Mouse (Mus musculus) naive thymus-derived CD4-positive, alpha-beta T cell, adult 2 months (primary cell): ENCODE data around the gene Pam16.

Source experiments
- DNase-seq: peaks from one replicate; pipeline ENCODE4 v3.0.0-alpha.2; 2011; ENCODE audit warnings: low read depth

Gene Pam16

DNA sequence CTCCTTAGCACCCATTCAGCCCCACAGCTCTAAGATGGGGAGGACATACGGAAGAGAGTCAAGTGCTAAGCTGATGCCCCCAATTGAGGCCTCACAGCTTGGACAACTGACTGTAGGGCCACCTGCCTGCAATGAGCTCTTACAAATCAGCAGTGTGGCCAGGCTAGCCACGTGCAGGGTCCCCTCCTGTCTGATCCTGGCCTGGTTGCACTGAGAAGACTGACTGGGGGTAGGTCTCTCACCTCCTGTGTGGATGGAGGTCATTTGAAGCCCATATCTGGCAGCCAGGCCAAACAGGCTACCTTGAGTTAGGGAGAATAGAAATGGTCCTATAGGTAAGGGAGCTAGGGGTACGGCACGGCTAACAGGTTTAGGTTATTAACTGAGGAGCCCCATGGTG lies 21.1 kb upstream of the Pam16 start:
- no peak for DNase-seq

- no peak for DNase-seq
Observed at GRCm38 (mm10) chr16:4643670-4644419, 19.1 kb upstream of the Pam16 start.

DNA sequence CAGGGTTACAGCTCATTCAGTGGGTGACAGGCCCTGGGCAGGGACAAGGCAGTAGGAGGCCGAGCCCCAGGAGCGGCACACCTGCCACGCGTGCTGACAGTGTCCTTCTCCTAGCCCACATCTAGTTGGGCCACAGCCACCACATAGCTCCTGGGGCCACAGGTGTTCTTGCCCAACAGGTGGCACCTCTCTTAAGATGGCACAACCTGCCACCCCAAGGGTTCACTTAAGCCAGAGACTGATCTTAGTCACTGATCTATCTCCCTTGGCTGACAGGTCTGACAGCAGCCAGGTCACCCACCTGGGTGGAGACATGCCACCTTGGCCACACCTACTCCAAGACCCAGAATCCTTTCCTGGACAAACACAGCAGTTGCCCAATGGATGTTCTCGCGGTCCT lies 18.1 kb upstream of the Pam16 start:
- DNase-seq, result no peak

GRCm38 (mm10) chr16:4642190-4642589 lies 17.4 kb upstream of the Pam16 start:
- no peak for DNase-seq

GRCm38 (mm10) chr16:4641119-4641838 lies 16.5 kb upstream of the Pam16 start:
- no peak for DNase-seq

- DNase-seq, result no peak
Observed at GRCm38 (mm10) chr16:4640267-4641005, 15.6 kb upstream of the Pam16 start.

DNA sequence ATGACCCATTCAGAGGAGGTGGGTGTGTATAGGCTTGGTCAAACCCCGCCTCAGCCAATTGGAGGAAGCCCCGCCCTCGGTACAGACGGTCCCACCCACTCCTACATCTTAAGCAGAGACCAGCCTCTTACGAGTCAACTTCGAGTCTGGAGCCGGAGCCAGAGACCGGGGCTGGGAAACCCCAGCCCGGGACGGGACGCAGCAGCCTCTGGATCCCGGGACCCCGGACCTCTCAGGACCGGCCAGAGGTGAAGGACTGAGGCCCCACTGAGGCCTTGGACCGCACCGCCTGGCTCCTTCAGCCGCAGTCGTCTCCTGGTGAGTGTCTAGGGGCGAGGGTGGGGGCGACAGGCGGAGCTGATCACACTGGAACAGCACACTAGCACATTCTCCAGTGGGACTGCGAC lies 15.0 kb upstream of the Pam16 start, which contains the start of the genes Vasn and Dnaja3:
Gene Vasn, plus strand, starts transcription at position 111 of the 407 bp plus-strand sequence.
Gene Dnaja3, plus strand, starts transcription at position 159 of the 407 bp plus-strand sequence.
- no peak for DNase-seq

- no peak for DNase-seq
Observed at GRCm38 (mm10) chr16:4638891-4639390, 14.2 kb upstream of the Pam16 start.

- DNase-seq, result no peak
Observed at GRCm38 (mm10) chr16:4635760-4636159, 11.0 kb upstream of the Pam16 start.

DNA sequence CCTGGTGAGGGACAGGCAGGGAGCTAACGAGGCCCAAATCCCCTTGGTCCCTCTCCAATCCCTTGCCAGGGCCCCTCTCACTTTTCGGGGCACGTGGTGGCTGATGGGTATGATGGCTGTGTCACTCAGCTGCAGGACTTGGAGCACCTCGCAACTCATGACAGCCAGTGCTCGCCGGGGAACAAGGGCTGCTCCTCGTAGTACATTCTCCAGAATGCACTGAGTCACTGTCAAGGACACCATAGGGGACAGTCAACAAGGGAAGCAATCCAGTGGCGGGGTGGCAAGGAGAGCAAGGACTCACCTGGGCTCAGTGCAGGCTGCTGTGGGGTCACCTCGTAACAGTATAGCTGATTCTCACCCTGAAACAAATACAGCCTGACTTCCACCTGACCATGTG lies 9.9 kb upstream of the Pam16 start:
- no peak for DNase-seq

DNA sequence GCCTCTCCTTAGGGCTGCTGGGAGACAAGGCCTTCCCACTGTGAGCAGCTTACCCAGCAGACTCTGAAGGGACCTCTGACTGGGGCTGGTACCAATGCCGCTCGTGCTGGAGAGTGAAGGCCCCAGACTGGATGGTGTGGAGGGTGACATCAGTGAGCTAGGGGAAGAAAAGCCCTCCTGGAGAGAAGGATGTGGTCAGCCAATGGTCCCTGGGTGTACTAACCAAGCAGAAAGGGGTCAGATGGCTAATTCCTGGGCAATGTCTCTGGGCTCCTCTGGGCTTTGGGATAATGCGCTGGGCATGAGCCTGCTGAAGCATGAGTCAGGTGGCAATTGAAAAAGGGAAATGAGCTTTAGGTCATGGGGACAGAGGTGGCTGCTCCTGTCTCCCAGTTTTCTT lies 8.9 kb upstream of the Pam16 start:
- no peak for DNase-seq

DNA sequence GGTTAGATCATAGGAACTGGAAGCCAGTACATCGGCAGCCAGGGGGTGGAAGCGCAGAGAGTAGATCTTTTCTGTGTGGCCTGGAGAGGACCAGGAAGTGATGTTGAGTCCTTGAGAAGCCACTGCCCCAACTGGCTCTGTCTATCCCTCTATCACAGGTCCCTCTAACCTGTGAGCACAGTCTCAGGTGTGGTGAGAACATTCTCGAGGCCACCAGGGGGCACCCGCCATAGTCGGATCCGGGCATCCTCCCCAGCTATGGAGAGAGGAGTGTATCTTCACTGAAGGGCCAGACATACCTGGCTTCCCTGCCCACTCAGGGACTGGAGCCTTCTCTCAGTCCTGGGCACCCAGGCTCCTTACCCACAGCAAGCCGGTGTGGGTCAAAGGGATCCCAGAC lies 7.3 kb upstream of the Pam16 start:
- DNase-seq, result no peak

DNA sequence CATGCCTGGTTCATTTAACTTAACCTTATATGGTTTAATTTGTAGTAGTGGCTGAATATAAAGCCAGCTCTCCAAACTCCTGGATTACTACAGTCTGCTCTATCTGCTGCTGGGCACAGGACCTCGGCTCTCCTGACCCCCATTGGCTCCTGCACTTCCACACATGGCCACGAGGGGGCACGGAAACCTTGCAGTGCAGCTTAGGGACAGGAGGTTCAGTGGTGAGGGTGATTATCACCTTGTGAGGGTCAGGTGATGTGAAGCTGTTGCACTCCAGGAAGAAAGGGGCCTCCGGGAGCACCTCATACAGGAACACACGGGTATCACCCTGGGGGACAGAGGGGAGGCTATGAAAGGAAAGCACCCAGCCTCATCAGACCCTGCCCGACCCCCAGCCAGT lies 5.2 kb upstream of the Pam16 start:
- DNase-seq, result peak; percentile 86

GRCm38 (mm10) chr16:4628898-4629419 lies 4.2 kb upstream of the Pam16 start:
- DNase-seq, result no peak

DNA sequence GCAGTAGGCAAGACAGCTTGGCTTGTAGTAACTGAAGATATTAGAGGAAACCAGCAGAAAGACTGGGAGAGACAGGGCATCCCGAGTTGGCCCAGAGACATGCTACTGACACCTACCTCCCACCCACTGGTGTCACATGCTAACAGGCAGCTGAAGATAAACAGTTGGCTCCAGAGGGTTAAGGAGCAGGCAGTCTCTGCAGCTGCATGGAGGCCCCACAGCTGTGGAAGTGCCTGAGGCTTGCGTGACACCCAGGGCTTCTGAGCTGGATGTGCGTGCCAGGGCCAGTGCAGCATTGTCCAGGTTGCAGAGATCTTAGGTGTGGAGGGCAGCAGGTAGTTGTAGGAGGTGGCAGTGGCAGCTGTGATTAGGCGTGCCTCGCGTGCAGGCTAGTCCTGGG lies 2.3 kb upstream of the Pam16 start:
- no peak for DNase-seq

- no peak for DNase-seq
Observed at GRCm38 (mm10) chr16:4624074-4624473, 714 bp downstream of the Pam16 start.

GRCm38 (mm10) chr16:4616829-4617228 lies 8.0 kb downstream of the Pam16 start:
- no peak for DNase-seq

GRCm38 (mm10) chr16:4615297-4615696 lies 9.5 kb downstream of the Pam16 start:
- no peak for DNase-seq

- DNase-seq, result no peak
Observed at GRCm38 (mm10) chr16:4614639-4615038, 10.1 kb downstream of the Pam16 start.

DNA sequence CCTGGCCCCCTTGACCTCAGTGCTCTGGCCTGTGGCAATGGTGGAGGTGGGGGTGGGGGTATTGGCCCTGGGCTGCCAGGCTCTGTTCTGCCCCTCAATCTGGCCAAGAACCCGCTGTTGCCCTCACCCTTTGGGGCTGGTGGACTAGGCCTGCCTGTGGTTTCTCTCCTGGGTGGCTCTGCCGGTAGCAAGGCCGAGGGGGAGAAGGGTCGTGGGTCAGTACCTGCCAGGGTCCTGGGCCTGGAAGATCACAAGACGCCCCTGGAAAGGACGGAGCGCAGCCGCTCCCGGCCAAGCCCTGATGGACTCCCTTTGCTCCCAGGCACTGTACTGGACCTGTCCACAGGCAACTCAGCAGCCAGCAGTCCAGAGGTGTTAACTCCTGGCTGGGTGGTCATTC lies 11.1 kb downstream of the Pam16 start:
- no peak for DNase-seq

GRCm38 (mm10) chr16:4611676-4612075 lies 13.1 kb downstream of the Pam16 start:
- DNase-seq, result no peak

DNA sequence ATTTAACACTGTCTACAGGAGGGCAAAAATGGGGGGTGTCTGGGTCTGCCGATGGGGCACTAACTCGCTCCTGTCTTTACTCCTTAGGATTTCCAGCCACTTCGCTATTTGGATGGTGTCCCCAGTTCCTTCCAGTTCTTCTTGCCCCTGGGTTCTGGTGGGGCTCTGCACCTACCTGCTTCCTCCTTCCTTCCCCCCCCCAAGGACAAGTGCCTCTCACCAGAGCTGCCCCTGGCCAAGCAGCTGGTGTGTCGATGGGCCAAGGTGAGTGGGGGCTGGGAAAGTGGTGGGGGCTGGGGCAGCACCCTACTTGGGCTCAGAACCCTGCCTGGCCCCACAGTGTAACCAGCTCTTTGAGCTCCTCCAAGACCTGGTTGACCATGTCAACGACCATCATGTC lies 13.6 kb downstream of the Pam16 start:
- DNase-seq, result no peak
